Mouse (Mus musculus) myocyte (in vitro differentiated cells): ENCODE measurements around the gene Pde3b. TPM values are rescaled to one million over a fixed set of nuclear protein-coding genes. Genes with fewer than 3 reads are reported as not detected.

Experiments
- H3K27me3 ChIP-seq: one replicate; pipeline ENCODE4 v1.6.1; 2011; ENCODE audit not compliant: control insufficient read depth, insufficient read depth, insufficient read length
- H3K36me3 ChIP-seq: one replicate; pipeline ENCODE4 v1.6.1; 2011; ENCODE audit not compliant: control insufficient read depth, insufficient read depth
- H3K4me2 ChIP-seq: one replicate; pipeline ENCODE4 v1.6.1; 2011; ENCODE audit warnings: low read depth, control low read depth
- H3K4me3 ChIP-seq: one replicate; pipeline ENCODE4 v1.5.1; 2011; ENCODE audit warnings: mild to moderate bottlenecking, control low read depth, moderate library complexity
- H3K79me2 ChIP-seq: one replicate; pipeline ENCODE4 v1.6.1; 2011; ENCODE audit not compliant: control insufficient read depth, insufficient read depth
- H3ac ChIP-seq: one replicate; pipeline ENCODE4 v1.6.1; 2011; ENCODE audit not compliant: control insufficient read depth, insufficient read length
- CEBPB ChIP-seq: IDR thresholded peaks from 2 replicates; pipeline ENCODE4 v1.6.1; 2011; ENCODE audit warnings: mild to moderate bottlenecking, moderate library complexity; ENCODE audit not compliant: poor library complexity, insufficient read depth, severe bottlenecking
- E2F4 ChIP-seq: IDR thresholded peaks from one replicate; pipeline ENCODE4 v1.6.1; 2011; ENCODE audit warnings: mild to moderate bottlenecking, control low read depth, moderate library complexity; ENCODE audit not compliant: insufficient read depth
- MAX ChIP-seq: IDR thresholded peaks from one replicate; pipeline ENCODE4 v1.6.1; 2011; ENCODE audit warnings: low read depth, mild to moderate bottlenecking, control low read depth
- MYOD1 ChIP-seq, 3 experiments: IDR thresholded peaks; one replicate each; pipeline ENCODE4 v1.6.1; 2011; ENCODE audit warnings: control low read depth in 2 of 3, low read depth in 2 of 3, mild to moderate bottlenecking in 2 of 3, moderate library complexity in 1 of 3; ENCODE audit not compliant: insufficient read length in 2 of 3, control insufficient read depth in 1 of 3
- MYOG ChIP-seq, 3 experiments: IDR thresholded peaks; one replicate each; pipeline ENCODE4 v1.6.1; 2011; ENCODE audit warnings: control low read depth in 2 of 3, low read depth in 2 of 3, mild to moderate bottlenecking in 2 of 3; ENCODE audit not compliant: insufficient read length in 2 of 3, control insufficient read depth in 1 of 3, insufficient read depth in 1 of 3
- POLR2A ChIP-seq: IDR thresholded peaks from one replicate; pipeline ENCODE4 v1.6.1; 2011; ENCODE audit warnings: low read depth, mild to moderate bottlenecking, control low read depth, moderate library complexity; ENCODE audit not compliant: insufficient read length
- POLR2AphosphoS2 ChIP-seq: IDR thresholded peaks from one replicate; pipeline ENCODE4 v1.6.1; 2011; ENCODE audit warnings: low read depth, control low read depth; ENCODE audit not compliant: insufficient read length
- REST ChIP-seq: IDR thresholded peaks from one replicate; pipeline ENCODE4 v1.6.1; 2011; ENCODE audit warnings: mild to moderate bottlenecking, control low read depth, moderate library complexity; ENCODE audit not compliant: insufficient read depth, insufficient read length
- SRF ChIP-seq: IDR thresholded peaks from one replicate; pipeline ENCODE4 v1.6.1; 2011; ENCODE audit warnings: low read depth; ENCODE audit not compliant: control insufficient read depth, insufficient read length
- TCF12 ChIP-seq: IDR thresholded peaks from one replicate; pipeline ENCODE4 v1.6.1; 2011; ENCODE audit warnings: mild to moderate bottlenecking, control low read depth; ENCODE audit not compliant: poor library complexity, insufficient read depth, severe bottlenecking
- TCF3 ChIP-seq: IDR thresholded peaks from one replicate; pipeline ENCODE4 v1.6.1; 2011; ENCODE audit warnings: low read depth, control low read depth; ENCODE audit not compliant: insufficient read length
- USF1 ChIP-seq: IDR thresholded peaks from one replicate; pipeline ENCODE4 v1.6.1; 2011; ENCODE audit warnings: low read depth, mild to moderate bottlenecking, control low read depth, moderate library complexity
- polyA plus RNA-seq: library from polyadenylated mRNA; unstranded; fragments of >200 nt; fragmentation: generic; extraction: Trizol; gene quantifications from one replicate; pipeline ENCODE4 v1.2.1, GENCODE M21; 2012; ENCODE audit warnings: missing spikeins

Pde3b gene
- polyA plus RNA-seq, 1 experiment = 3.3 TPM

DNA sequence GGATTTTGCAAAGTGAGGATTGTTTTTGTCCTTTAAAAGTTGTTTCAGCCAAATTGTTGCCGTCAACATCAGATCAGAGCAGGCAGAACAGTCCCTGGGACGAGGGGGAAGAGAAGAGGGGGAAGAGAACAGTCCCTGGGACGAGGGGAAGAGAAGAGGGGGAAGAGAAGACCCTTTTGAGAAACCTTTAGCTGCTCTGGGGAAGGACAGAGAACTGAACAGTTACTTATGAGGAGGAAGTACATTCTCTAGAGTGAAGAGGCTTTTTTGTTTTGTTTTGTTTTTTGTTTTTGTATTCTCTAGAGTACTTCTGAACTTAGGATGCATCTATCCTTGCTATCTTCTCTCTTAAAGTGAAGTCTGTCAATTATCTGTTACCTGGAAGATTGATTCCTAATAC lies 37.8 kb downstream of the Pde3b start:
- Histone ChIP-seq H3K27me3 (no peaks in the 10 kb centered on the region), H3K36me3 (no peaks in the 10 kb centered on the region), H3K79me2 (no peaks in the 10 kb centered on the region), H3ac (no peak overlapping the region), H3K4me3 (no peak overlapping the region), H3K4me2 (no peak overlapping the region)
- TF ChIP-seq REST = no peak
- no peak for TF ChIP-seq POLR2AphosphoS2
- TF ChIP-seq SRF = no peak
- no peak for TF ChIP-seq MAX
- TF ChIP-seq TCF3 = no peak
- TF ChIP-seq POLR2A = no peak
- no peak for TF ChIP-seq CEBPB
- no peak for TF ChIP-seq TCF12
- TF ChIP-seq USF1 = no peak
- no peak for TF ChIP-seq E2F4
- TF ChIP-seq MYOG (IDR thresholded peaks at IDR 0.05; ENCODE audit: control insufficient read depth in 1 of 3, insufficient read depth in 1 of 3, insufficient read length in 2 of 3, low read depth in 2 of 3) = no peak
- no peak for TF ChIP-seq MYOD1 (IDR thresholded peaks at IDR 0.05; ENCODE audit: control insufficient read depth in 1 of 3, insufficient read length in 2 of 3, low read depth in 2 of 3)

DNA sequence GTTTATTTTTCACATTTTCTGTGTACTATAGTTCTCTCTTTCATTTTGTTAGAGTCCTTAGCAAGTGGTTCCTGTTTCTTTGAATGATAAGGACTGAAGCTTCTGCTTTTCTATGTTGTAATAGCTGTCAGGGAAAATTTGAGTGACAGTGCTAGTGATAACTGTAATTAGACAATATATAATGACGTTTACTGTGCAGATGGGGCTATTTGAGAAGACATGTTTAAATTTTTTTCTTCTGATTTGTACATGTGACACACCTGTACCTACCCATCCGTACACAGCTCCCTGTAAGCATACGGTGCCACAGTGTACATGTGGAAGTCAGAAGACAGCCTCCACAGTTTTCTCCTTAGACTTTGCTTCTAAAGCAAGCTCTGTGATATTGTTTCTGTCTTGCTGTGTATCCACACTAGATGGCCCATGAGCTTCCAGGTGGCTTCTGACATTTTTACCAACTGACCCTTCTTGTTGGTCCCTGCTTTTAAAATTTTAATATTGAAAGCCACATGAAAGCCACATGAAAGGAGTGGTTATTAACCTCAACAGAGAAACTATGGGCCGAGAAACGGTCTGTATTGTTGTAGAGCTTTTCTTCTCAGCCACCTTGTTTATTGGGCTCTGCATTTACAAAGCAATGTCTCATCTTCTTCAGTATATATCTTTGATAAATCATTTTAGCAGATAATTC lies 38.4 kb downstream of the Pde3b start:
- no peaks in the 10 kb centered on the region for H3K36me3 ChIP-seq
- no peak overlapping the region for H3K4me3 ChIP-seq
- H3ac ChIP-seq = no peak overlapping the region
- no peak for TF ChIP-seq MYOG (IDR thresholded peaks at IDR 0.05; ENCODE audit: control insufficient read depth in 1 of 3, insufficient read depth in 1 of 3, insufficient read length in 2 of 3, low read depth in 2 of 3)
- no peak for TF ChIP-seq POLR2AphosphoS2
- no peak for TF ChIP-seq POLR2A
- TF ChIP-seq SRF = no peak
- TF ChIP-seq TCF12 = no peak
- TF ChIP-seq MAX = no peak
- no peak for TF ChIP-seq E2F4
- TF ChIP-seq MYOD1 (IDR thresholded peaks at IDR 0.05; ENCODE audit: control insufficient read depth in 1 of 3, insufficient read length in 2 of 3, low read depth in 2 of 3) = no peak
- TF ChIP-seq USF1 = no peak
- TF ChIP-seq TCF3 = no peak
- no peak for TF ChIP-seq CEBPB
- no peaks in the 10 kb centered on the region for H3K79me2 ChIP-seq
- no peak overlapping the region for H3K4me2 ChIP-seq
- no peaks in the 10 kb centered on the region for H3K27me3 ChIP-seq

DNA sequence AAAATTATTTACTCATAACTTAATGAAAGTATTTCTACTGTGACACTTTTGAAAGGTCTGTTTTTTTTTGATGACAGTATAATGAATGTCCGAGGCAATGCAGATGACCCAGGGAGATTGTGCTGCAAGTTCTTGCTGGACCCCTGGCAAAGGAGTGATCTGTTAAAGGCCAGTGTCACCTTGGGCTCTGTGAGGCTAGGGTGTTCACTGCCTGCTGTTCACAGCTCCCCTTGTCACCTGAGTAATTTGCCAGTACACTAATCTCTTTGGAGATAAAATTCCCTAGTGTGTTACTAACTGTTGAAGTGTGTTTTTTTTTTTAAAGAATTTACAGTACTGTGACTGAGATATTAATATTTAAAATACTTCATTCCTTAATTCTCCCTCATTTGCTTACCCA lies 39.8 kb downstream of the Pde3b start:
- Histone ChIP-seq H3K36me3 (no peaks in the 10 kb centered on the region), H3K79me2 (no peaks in the 10 kb centered on the region), H3K27me3 (no peaks in the 10 kb centered on the region), H3K4me2 (no peak overlapping the region), H3ac (no peak overlapping the region), H3K4me3 (no peak overlapping the region)
- TF ChIP-seq POLR2A = no peak
- no peak for TF ChIP-seq SRF
- no peak for TF ChIP-seq REST
- TF ChIP-seq E2F4 = no peak
- TF ChIP-seq MYOG (IDR thresholded peaks at IDR 0.05; ENCODE audit: control insufficient read depth in 1 of 3, insufficient read depth in 1 of 3, insufficient read length in 2 of 3, low read depth in 2 of 3) = no peak
- no peak for TF ChIP-seq TCF12
- TF ChIP-seq MAX = no peak
- no peak for TF ChIP-seq POLR2AphosphoS2
- no peak for TF ChIP-seq MYOD1 (IDR thresholded peaks at IDR 0.05; ENCODE audit: control insufficient read depth in 1 of 3, insufficient read length in 2 of 3, low read depth in 2 of 3)

DNA sequence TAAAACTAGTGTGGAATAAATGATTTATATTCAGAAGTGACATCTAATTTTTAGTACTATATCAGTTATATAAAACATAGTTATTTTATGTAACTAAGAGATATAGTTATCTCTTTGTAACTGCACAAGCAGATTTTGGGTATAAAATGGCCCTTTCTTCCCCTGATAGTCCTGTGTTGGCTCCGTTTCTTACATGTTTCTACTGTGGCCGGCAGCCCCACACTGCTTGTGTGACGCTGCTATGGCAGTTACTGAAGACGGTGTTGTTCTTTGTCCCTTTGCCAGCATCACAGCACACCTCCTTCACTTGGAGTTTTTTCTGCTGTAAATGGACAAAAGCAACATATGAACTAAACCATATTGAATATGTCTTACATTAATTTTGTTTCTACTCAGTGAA lies 41.8 kb downstream of the Pde3b start:
- H3K4me3 ChIP-seq = no peak overlapping the region
- no peaks in the 10 kb centered on the region for H3K36me3 ChIP-seq
- TF ChIP-seq E2F4 (no peak), MAX (no peak), USF1 (no peak), POLR2A (no peak), TCF3 (no peak), CEBPB (no peak), MYOG (IDR thresholded peaks at IDR 0.05; ENCODE audit: control insufficient read depth in 1 of 3, insufficient read depth in 1 of 3, insufficient read length in 2 of 3, low read depth in 2 of 3) (no peak), TCF12 (no peak), REST (no peak), SRF (no peak), MYOD1 (IDR thresholded peaks at IDR 0.05; ENCODE audit: control insufficient read depth in 1 of 3, insufficient read length in 2 of 3, low read depth in 2 of 3) (no peak), POLR2AphosphoS2 (no peak)
- H3K79me2 ChIP-seq = no peaks in the 10 kb centered on the region
- H3K4me2 ChIP-seq = no peak overlapping the region
- no peaks in the 10 kb centered on the region for H3K27me3 ChIP-seq
- H3ac ChIP-seq = no peak overlapping the region

DNA sequence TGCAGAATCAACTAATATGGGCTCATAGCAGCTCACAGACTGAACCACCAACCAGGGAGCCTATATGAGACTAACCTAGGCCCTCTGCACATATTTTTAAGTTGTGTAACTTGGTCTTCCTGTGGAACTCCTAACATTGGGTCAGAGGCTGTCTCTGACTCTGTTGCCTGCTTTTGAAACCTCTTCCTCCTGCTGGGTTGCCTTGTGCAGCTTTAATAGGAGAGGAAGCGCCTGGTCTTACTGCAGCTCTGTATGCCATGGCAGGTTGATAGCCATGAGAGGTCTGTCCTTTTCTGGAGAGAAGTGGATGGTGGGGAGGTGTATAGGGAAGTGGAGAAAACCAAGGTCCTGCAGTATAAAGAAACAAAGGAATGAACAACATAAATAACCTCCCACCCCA lies 44.8 kb downstream of the Pde3b start:
- H3K27me3 ChIP-seq = no peaks in the 10 kb centered on the region
- TF ChIP-seq CEBPB (no peak), POLR2AphosphoS2 (no peak), SRF (no peak), REST (no peak), MAX (no peak), E2F4 (no peak), USF1 (no peak), MYOD1 (IDR thresholded peaks at IDR 0.05; ENCODE audit: control insufficient read depth in 1 of 3, insufficient read length in 2 of 3, low read depth in 2 of 3) (no peak), POLR2A (no peak), MYOG (IDR thresholded peaks at IDR 0.05; ENCODE audit: control insufficient read depth in 1 of 3, insufficient read depth in 1 of 3, insufficient read length in 2 of 3, low read depth in 2 of 3) (no peak), TCF12 (no peak), TCF3 (no peak)

More for the DNA sequence above, 44.8 kb downstream of the Pde3b start:
- no peaks in the 10 kb centered on the region for H3K79me2 ChIP-seq
- H3K4me2 ChIP-seq = no peak overlapping the region
- H3K36me3 ChIP-seq = no peaks in the 10 kb centered on the region
- H3ac ChIP-seq = no peak overlapping the region
- H3K4me3 ChIP-seq = no peak overlapping the region
